Mouse (Mus musculus) cerebellum, adult 9-10 months (tissue): ENCODE data around the gene Aph1c.
"Not testable (repeated sequence)": the region's sequence is repeated elsewhere in the genome, so short reads cannot be mapped to it uniquely, and the experiment has no call there.

Experiments used
- DNase-seq: peaks from one replicate; pipeline ENCODE4 v3.0.0; 2022

The Aph1c gene

GRCm38 (mm10) chr9:66825990-66826389 is 8.5 kb downstream of the Aph1c start:
- peak; percentile 74 for DNase-seq

DNA sequence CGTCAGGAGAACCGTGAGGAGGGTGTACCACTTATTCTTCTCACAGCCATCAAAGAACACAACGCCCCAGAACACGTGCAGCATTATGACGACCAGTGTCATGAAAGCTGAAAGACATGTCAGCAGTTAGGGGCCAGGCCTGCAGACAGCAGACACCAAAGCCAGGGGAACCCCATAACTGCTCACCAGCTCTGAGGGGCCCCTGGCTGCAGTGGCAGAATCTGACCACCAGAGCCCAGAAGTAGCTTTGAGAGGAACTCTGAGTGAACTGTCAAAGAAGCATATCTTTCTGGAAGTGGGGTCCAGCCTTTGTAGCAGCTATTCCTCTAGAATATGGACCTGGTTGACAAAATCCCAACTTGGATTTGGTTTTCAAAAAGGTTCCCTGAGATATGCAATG is 12.3 kb downstream of the Aph1c start:
- DNase-seq: not testable (repeated sequence)

- DNase-seq: no peak
Observed at GRCm38 (mm10) chr9:66820996-66821395, 13.5 kb downstream of the Aph1c start.

DNA sequence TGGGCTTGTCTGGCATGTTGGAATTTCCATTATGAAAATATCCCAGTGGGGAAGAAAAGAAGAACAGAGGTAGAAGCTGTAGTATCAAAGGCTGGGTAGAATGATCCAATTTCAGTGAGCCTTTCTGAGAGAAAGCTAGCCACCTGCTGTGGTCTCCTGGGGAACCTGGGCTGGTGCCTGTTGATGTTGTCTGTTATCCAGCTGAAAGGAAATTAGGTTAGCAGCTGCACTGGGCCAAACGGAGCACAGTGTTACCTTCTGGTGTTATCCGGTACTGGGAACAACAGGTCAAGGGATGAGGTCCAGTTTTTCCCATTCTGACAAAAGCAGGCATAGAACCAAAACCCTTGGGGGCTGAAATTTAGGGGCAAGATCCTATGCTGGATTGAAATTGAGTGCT is 21.1 kb downstream of the Aph1c start:
- no peak for DNase-seq

GRCm38 (mm10) chr9:66805951-66806350 is 28.6 kb downstream of the Aph1c start:
- not testable (repeated sequence) for DNase-seq

- DNase-seq: no peak
Observed at GRCm38 (mm10) chr9:66801947-66802346, 32.6 kb downstream of the Aph1c start.

DNA sequence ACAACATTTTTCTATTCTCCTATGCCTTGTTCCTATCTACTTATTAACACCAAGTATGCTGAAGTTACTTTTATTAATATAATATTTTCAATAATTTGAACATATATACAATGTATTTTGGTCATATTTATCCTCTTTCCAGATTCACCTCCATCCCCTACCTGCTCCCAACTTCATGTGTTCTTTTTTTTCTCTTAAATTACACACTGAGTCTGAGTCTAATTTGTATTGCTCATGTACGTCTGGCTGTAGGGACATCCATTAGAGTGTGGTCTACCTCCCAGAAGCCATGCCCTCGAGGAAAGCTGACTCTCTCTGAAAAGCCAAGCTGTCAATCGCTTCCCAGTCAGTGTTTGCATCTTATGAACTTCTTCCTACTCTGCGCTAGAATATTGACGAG is 37.8 kb downstream of the Aph1c start, which contains the start of gene Gm10647:
TSS of gene Gm10647 (plus strand) at position 301 of the 400 bp plus-strand sequence.
- peak; percentile 40 for DNase-seq

GRCm38 (mm10) chr9:66795464-66796324 is 38.8 kb downstream of the Aph1c start, which contains the start of gene Aph1b:
Aph1b (minus strand) TSS chr9:66795490.
- peak; percentile 99 for DNase-seq

GRCm38 (mm10) chr9:66794629-66795463 is 39.7 kb downstream of the Aph1c start:
- DNase-seq: no peak

DNA sequence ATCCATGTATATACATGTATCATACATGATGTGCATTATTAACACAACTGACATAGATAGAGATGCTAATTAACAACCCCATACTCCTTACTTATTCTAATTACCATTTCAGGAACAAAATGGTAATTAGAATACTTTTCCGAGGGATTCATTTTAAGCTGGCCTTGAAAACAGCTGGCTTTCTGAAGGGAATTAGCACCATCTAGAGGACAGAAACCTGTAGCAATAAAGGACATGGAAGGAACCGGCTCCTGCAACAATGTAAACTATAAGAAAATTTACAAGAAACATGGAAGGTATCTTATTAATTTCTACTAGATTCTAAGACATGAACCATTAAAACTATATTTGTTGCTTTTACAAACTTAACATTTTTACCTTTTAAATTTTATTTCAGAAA is 46.7 kb downstream of the Aph1c start:
- DNase-seq: peak; percentile 76

GRCm38 (mm10) chr9:66784552-66784951 is 50.0 kb downstream of the Aph1c start:
- not testable (repeated sequence) for DNase-seq

- DNase-seq: no peak
Observed at GRCm38 (mm10) chr9:66770701-66771100, 63.8 kb downstream of the Aph1c start.

DNA sequence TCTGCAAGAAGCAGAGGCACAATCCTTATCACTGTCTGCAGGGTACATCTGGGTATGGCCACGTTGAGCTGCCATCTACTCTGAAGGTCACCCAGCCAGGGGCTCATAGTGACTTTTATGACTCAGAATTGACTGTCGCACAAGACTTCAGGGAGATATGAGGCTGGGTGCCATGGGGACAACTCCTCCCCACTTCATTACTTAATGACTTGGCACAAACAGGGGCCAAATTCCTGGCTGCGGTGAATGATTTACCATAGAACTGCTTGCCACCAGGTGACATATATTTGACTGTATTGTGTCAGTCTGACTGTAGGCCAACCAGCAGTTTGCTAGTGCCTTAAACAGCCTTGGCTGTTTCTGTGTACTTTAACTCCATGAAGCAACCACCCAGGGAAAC is 65.3 kb downstream of the Aph1c start:
- DNase-seq: no peak

GRCm38 (mm10) chr9:66768721-66769120 is 65.8 kb downstream of the Aph1c start:
- no peak for DNase-seq
